Mouse (Mus musculus) frontal cortex, postnatal 10 days (tissue): ENCODE data around the gene Dlx1.

Experiments
- DNase-seq, 2 experiments: peaks; one replicate each; pipeline ENCODE4 v3.0.0; 2022; ENCODE audit warnings: low spot score in 2 of 2, mixed read lengths in 1 of 2

Dlx1 gene

DNA sequence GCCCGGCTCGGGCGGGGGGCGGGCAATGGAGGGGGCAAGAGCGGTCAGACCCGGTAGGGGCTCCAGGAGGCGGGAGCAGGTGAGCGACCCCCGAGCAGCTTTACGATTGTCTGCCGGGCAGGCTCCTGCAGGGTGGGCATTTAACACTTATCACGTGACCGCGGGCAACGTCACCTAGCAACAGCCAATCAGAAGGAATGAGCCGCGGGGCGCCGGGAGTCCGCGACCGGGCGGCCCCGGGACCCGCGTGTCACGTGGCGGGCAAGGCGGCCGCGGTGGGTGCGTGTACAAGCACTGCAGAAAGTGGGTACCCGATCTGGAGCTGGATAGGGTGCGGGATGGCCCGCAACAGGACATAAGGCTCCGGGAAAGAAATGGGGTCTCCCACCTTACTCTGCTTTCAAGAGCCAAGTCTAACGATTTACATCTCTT is 18.7 kb downstream of the Dlx1 start, which contains the start of gene Dlx2:
TSS of gene Dlx2 (minus strand) at position 115 of the 432 bp plus-strand sequence.
- peak; percentile 70 to 74 for DNase-seq

DNA sequence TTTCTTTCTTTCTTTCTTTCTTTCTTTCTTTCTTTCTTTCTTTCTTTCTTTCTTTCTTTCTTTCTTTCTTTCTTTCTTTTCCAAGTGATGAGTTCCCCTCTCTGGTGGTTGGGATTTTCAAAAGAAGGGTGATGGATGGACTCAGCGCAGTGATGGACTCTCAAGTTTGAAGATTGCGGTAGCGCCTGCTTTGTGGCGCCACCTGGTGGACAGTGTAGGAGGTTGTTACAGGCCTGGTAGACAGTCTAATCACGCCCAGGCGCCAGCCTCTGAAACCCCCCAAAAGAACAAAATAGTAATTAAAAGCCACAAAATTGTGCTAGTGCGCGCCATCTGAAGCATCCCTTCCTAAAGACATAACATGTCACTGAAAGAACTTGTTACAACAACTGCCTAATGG is 19.9 kb downstream of the Dlx1 start:
- DNase-seq, result peak in 1 of 2 experiments; percentile 75

DNA sequence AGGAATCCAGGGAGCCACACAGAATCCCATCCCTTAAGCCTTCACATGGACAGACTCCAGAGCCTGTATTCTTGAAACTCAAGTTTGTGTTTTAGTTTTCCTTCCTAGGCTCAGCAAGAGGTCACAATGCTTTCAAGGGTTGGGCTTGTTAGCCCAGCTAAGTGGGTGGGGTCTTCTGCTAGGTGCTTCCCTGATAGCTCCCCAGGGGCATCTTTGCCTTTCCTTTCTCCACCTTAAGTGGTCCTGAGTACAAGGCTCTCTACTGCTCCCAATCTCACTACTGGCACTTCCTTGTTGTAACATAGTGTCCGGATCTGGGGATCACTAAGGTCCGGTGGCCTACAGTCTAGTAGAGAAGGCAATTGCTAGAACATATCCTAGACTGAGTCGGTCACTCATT is 22.4 kb downstream of the Dlx1 start:
- DNase-seq, result no peak

DNA sequence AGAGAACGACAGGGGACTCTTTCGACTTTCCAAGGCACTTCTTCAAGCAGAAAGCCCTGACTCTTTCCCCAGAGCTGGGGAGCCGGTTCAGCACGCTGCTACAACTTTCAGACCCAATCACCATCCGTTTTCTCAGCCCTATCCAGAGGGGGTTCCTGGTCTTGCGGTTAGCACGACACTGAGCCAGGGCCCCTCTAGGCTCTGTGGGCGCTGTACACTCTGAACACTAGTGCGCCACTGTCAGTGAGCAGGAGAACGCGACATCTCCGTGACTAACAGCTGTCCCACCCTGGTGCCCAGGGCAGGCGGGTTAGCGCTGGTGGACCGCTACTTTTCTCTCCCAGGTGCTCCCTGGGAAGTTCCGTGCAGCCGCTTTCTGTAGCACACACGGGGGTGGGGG is 23.8 kb downstream of the Dlx1 start:
- DNase-seq, result no peak

DNA sequence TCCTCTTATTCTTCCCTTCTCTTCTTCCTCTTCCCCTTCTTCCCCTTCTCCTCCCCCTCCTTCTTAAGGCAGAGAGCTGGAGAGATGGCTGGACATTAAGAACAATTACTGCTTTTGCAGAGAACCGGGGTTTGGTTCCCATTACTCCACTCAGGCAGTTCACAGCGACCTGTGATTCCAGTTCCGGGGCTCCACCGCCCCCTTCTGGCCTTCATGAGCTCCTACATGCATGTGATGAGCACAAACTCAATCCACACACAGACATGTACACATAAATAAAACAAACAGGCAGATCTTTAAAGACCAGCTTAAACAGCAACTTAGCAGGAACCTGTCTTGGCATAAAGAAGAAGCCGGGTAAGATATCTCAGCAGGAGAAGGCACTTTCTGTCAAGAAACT is 28.2 kb downstream of the Dlx1 start:
- DNase-seq, result no peak

DNA sequence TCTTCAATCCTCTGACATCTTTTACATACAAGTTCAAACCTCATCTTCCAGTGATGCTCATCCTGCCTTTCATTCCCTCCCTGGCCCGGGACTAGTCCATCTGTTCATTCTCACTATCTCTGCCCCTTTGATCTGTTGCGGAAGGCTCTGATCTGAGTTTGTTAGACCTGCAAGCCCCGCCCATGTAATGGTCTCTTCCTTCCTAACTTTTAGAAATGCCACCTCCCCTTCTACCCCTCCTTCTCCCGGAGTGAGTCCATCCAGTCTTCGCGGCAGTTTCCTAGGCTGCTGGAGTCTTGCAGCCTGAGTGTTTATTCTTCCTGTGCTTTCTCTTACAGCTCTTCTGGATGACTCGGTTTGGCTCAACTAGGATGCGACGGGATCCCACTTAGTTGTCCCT is 38.6 kb downstream of the Dlx1 start:
- no peak for DNase-seq

DNA sequence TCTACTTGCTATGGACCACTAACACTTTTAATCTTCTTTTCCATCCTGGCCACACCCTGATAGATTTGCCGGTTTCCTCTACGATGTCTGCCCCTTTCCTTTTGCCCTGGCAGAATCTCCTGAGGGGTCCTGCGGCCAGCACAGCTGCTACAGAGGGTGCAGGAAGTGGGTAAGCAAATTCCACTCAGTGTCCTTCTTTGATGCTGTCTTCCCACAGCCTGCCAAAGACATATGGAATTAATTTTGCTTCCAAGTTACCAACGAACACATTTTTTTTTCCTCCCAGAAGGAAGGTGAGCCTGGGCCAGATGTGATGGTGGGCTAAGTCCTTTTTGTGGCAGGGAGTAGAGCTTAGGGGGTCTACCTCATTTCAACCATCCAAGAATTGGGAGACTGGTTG is 45.8 kb downstream of the Dlx1 start:
- no peak for DNase-seq

DNA sequence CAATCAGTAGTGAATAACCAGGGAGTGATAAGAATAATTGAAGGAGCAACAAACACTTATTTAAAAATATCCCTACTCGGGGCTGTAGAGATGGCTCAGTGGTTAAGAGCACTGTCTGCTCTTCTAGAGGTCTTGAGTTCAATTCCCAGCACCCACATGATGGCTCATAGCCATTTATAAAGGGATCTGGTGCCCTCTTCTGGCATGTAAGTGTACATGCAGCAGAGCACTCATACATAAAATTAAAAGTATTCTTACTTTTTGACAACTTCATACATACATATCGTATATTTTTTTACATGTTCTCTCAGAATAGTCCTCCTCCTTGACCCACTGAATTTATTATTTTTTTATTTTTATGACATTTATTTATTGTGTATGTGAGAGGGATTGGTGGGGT is 49.1 kb downstream of the Dlx1 start:
- no peak for DNase-seq

DNA sequence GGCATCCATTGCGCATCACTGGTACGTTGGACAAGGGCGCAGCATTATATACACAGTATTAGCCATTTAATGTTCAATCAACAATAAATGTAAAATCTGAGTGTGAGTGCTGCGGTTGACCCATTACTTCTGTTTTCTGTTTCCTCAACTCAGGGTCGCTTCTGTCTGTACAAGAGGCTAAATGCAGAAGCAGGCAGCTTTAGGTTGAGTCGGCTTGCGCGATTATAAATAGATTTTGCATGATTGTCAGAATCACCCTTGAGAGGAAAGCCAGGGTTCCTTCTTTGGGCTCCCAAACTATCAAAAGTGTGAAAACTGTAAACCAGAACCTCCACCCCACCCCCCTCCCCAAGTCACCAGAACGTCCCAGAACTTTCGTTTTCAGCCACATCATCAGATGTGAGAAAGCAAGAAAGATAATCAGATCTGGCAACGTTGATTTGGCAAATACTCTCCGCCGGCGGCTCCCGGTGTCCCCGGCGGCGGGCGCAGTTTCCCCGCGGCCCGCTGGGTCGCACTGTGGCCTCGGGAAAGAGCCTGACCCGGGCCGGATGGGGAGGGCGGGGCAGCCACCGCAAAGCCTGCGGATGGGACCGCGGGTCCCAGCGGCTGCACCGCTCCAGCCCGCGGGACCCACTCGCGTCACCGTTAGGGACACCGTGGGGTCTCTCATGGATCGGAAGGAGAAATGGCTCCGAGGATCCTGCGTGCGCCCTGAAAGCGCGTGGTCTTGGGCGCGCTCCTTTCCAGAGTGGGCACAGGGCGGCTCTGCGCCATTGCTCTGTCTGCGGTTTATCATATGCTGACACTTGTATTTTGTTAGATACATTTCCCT is 52.9 kb downstream of the Dlx1 start:
- DNase-seq, result peak in 1 of 2 experiments; percentile 60

DNA sequence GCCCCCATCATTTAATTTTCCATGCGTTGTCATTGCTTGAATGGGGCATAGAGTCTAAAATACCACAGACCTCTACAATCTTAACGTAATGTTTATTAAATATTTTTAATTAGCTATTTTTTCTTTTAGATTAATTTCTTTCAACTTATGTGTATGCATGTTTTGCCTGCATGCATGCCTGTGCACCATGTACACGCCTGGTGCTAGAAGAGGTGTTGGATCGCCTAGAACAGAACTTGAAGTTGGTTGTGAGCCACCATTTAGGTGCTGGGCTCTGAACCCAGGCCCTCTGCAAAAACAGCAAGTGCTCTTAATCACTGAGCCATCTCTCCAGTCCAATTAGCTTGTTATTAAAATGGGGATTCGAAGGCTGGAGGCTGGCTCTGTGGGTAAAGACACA is 53.6 kb downstream of the Dlx1 start:
- no peak for DNase-seq
